Mouse (Mus musculus) lung, adult 18-20 months (tissue): ENCODE data around the gene Ccdc69.
"Not testable (repeated sequence)": the region's sequence is repeated elsewhere in the genome, so short reads cannot be mapped to it uniquely, and the experiment has no call there.

Experiments
- DNase-seq, 2 experiments: peaks; one replicate each; pipeline ENCODE4 v3.0.0; 2022; ENCODE audit warnings: mixed read lengths in 2 of 2

The Ccdc69 gene

DNA sequence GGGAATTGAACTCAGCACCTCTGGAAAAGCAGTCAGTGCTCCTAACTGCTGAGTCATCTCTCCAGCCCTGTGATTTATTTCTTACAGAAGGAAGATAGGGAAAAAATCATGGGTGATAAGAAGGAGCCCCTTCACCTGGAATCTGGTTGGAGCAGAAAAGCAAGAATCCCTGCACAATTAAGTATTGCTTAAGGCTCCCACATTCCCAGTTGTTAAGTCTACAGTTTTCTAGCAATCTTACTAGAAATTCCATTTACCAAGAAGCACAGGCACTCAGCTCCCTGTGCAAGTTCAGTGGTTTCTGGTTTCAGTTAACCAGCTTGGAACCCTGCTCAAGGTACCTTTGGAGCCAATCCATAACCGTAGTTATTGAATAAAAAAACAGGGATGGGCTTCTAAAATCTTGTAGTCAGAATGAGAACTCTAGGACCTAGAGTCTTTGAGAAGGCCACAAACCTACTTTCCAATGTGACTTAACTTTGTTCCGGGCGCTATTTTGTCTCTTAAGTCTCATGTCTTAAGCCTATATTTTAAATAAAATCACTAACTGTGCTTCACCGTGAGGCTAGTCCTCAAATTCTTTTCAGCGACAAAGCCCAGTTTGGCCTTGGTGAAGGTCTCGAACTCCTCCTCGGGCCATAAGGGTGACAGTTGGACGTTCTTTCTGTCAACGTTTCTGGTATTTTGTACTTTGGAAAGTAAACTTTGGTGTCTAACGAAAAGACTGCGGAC, 19.0 kb upstream of the Ccdc69 start:
- DNase-seq: peak in 1 of 2 experiments; percentile 16

DNA sequence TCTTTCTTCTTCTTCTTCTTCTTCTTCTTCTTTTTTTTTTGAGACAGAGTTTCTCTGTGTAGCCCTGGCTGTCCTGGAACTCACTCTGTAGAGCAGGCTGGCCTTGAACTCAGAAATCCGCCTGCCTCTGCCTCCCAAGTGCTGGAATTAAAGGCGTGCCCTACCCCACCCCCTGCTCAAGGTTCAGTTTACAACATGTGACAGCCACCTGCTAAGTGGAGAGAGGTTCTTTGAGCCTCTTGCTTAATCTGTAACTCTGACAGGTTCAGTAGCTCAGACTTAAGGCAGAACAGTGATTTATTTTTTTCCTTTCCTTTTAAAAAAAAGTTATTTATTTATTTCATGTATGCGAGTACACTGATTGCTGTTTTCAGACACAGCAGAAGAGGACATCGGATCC, 18.4 kb upstream of the Ccdc69 start:
- not testable (repeated sequence) for DNase-seq

DNA sequence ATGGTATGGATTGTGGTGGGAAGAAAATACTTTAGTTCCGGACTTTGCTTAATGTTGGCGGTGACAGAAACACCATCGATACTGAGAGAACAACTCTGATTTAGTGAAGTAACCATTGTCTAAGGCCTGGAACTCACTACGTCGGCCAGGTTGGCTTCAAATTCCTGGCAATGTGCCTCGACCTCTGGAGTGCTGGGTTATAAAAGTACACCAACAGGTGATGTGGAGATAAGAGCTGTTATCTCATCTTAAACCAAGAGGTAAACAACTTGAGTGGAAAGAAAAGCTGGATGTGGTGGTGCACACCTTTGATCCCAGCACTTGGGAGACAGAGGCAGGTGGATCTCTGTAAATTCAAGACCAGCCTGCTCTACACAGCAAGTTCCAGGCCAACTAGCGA, 15.2 kb upstream of the Ccdc69 start:
- no peak for DNase-seq

DNA sequence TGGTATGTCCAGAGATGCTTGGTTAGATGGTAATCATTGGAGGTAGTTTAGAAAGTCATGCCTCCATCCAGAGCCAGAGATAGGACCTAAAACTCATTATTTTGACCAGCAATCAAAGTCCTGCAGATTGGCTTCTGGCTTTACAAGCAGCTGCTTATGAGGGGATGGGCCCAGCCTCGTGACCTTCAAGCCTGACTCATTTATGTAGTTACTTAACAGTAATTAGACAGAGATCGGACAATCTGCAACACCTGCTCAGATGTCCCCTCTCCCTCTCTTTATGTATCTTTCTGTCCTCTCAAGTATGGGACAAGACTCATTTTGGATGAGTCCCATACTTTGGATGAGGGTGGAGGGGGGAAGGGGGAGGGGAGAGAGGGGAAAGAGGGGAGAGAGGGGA, 12.0 kb upstream of the Ccdc69 start:
- no peak for DNase-seq

DNA sequence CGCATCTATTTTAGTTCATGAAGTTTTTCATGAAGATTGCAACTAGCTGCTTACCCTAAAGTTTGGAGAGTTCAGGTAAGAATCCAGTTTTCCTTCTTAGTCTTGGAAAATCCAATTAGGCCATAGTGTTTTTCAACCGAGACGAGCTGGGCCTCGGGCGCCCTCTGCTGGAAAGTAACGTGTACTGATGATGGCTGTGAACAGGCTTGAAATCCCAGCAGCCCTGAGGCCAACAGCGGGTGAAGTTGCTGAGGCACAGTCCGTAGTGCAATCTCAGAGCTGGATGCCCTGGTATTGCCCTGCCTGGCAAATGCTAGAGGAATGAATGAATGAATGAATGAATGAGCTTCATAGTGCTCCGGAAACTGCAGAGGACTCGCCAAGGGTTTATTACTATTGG, 9.1 kb upstream of the Ccdc69 start:
- DNase-seq: peak; percentile 55 to 62

DNA sequence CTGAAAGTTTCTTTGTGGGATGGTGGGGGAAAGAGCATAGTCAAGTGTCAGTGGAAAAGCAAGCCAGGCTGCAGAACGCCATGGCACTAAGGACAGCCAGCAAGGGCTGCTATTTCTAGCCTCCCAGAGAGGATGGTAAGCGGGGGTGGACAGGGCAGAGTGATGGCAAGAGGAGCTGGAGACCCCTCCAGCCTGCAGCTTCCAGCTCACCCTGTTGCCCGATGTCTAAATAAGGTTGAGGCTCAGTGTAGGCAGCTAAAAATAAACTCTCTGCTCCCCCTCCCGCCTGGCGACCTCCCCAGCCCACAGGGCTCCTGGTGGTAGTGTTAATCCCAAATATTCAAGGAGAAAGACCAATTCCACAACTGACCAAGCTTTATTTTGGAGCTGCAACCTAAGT, 7.5 kb upstream of the Ccdc69 start:
- DNase-seq: no peak

DNA sequence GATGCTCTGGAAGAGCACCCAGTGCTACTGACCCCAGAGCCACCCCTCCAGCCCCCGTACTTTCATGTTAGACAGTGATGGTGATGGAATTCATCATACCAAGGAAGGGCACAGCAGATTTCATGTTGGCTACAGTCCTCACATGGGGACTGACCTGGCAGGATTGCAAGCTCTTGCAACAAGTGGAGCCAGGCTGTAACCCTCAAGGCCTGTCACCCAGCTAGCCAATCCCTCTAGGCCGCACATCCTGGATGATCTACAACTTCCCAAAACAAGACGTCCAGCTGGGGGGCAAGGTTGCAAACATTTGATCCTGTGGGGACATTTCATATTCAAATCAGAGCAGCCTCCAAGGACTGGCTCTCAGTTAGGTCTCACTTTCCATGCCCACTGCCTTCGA, 6.7 kb upstream of the Ccdc69 start:
- DNase-seq: peak in 1 of 2 experiments; percentile 46

DNA sequence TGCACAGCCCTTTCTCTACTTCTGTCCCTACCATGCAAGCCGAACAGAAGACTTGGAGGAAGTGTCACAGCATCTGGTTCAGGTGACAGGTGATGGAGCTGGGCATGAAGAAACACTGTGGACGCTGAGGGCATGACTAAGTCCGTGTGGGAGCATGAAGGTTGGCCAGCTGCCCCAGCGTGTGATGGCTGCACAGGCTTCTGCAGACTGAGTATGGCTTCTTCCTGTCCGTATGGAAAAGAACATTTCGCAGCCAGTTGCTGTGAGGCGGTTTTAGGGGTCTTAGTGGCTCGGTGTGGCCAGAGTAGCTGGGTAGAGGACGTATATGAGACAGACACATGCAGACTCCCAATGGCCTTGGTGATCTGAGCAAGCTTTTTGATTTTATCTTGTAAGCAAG, 3.3 kb upstream of the Ccdc69 start:
- DNase-seq: no peak

DNA sequence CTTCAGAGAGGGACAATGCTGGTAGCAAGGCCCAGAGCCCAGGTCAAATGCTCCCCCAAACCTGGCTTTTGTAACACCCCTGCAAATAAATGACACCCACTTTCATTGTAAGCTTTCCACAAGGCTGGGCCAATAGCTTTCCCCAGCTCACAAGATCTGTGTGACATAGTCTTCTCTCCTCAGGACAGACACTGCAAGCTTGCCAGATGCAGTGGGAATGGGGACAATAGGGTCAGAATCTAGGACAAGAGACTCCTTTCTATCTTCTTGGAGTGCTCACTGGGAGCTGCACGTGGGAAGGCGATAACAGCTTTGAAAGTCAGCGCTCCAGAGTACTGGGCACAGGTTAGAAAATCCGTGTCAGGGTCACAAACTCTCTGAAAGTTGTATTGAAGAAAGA, 1.2 kb upstream of the Ccdc69 start:
- DNase-seq: no peak

DNA sequence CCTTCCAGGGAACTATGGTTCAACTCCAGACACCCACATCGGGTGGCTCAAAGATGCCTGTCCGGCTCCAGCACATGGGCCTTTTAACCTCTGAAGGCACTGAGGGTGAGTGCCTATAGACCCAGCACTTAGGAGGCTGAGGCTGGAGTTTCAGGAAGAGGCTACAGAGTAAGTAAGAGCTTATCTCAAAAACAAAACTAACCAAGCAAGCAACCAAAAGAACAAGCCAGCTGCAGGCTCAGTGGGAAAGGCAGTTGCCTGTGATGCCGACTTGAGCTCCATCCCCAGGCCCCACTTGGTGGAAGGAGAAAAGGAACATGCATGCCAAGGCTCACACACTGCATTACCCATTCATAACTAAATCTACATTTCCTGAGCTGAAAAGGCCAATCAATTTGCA, 571 bp upstream of the Ccdc69 start:
- no peak for DNase-seq

DNA sequence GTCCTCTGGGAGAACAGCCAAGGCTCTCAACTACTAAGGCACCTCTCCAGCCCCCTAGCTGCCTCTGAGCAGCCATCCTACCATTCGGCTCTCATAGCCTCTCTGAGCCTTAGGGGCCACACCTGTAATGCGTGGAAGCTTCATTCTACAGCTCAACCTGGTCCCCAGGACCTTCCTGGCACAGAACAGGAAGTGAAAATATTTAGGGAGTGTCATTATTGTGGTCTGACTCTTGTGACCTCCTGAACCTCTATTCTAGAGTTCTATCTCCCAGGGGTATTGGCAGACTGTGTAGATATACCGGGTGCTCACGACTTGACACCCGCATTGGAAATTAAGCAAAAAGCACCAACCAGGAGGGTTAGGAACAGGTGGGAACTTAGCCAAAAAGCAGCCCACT, 1.7 kb downstream of the Ccdc69 start:
- DNase-seq: no peak

DNA sequence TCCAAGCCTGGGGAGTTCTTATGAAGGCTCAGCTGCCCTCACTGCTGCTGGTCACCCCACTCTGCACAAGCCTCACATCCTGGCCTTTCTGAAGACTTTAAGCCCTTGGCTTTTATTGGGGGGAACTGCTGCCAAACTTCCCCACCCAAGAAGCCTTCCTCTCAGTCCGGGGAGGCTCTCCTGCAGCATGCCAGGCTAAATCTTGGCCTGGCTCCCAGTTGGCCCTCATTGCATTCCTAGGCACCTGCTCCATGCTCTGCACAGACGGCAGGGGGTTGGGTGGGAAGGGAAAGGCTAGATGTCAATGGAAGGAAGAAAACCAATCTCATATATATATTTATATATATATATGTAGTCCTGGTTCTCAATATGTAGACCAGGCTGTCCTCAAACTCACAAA, 2.3 kb downstream of the Ccdc69 start:
- DNase-seq: peak; percentile 37 to 56

DNA sequence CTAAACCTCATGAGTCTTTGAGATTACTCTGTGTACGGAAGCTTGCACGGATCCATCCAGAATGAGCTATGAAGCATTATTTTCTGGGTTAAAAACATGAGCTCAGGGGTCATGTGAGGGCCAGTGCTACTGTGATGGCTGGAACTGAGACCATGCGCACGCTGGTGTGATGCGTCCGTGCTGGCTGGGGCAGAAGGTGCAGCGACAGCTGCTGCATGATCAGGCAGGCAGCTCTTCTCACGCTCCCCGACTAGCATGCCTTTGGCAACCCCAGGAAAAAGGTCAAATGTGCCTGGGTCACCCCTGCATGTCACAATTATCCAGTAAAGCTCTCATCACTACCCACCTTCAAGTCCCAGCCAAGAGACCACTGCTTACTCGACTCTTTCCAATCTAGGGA, 4.7 kb downstream of the Ccdc69 start:
- no peak for DNase-seq

DNA sequence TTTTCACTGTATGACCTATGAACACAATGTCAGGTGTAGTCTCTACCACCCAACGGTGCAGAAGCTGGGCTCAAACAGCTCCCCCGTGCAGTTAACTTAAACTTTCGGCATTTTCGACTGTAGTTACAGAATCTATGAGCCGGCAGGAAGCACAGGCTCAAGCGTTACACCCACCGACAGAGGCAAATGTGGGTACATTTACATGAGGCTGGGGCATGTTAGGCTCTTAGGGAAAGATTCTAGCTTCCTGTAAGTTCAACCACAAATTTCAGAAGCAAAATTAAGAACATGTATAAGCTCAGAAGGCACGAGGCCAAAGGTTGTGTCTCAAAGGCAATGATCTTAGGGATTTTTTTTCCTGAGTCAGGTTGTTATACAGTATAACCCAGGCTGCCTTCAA, 5.5 kb downstream of the Ccdc69 start:
- DNase-seq: no peak

DNA sequence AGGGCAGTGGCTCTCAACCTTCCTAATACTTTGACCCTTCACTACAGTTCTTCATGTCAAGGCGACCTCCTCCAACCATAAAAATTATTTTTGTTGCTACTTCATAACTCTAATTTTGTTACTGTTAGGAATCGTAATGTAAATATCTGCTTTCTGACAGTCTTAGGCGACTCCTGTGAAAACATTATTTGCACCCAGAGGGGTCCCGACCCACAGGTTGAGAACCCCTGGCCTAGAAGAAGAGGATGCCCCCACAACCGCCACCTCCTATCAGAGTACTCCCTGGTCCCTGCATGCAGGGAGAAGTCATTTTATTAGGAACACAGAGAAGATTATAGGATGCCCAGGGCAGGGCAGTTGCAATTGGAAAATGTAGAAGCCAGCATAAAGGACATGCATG, 6.6 kb downstream of the Ccdc69 start:
- no peak for DNase-seq

DNA sequence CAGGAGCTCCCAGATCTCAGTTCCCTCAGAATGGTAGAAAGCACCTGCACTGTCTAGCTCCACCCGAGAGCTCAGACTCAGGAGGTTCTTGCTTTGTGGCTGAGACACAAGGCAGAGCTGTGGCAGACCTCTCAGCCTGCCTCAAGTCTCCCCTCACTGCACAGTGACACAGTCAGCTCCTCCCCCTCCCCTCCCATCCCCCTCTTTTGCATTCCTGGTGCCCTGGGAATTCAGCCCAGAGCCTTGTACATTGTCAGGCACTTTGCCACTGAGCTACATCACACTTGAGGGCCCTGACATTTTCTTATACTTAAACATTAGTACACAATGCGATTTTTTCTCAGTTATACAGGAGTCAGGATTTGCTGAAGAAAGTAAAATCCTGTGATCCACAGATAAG, 8.9 kb downstream of the Ccdc69 start:
- DNase-seq: no peak

DNA sequence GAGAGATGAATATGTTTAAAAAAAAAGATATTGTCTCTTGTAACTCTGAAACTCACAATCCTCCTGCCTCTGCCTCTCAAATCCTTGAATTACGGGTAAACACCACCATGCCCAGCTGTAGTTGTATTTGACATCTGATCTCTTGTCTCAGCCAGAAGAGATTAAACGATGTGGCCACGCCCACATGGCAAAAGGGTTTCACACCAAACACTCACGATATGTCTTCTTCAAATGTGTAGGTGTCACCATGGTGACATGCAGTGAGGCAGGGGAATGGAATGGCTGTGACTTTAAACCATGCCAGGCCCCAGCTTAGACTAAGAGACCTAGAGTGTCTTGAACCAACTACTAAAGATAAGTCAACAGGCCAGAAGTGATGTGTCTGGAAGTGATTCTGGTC, 11.0 kb downstream of the Ccdc69 start:
- DNase-seq: no peak

DNA sequence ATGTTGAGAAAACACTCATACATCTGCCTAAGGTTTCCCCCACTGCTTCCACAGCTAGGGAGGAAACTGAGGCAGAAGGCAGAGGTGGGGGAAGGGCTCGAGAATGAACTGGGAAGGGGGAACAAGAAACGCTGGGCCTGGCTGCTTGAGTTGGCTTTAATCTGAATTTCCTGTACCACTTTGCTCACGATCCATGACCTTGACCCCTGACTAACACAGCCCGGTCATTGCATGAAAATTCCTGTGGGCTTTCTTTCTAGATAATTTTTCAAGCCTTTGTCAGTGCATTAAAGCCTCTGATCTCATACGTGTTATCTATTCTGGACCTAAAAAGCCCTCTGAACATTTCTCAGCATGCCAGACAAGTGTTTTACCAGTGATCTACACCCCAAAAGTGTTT, 15.1 kb downstream of the Ccdc69 start:
- no peak for DNase-seq

DNA sequence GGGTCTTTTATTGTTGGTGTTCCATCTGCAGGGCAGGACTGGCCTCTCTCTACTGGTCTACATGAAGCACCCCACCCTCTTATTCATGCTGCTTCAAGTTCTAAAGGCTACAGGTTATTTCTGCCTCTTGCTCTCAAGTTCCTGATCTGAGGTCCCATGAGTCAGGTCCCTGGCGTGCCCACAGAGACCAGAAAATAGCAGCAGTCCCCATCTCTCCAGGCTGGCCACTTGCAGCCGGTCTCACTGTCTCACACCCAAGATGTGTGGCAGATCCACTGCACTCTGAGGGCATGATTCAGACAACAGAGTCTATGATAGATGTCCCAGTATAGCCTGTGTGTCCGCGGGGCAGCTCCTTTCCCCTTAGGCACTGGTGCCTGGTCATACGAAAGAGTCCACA, 17.1 kb downstream of the Ccdc69 start:
- DNase-seq: no peak

DNA sequence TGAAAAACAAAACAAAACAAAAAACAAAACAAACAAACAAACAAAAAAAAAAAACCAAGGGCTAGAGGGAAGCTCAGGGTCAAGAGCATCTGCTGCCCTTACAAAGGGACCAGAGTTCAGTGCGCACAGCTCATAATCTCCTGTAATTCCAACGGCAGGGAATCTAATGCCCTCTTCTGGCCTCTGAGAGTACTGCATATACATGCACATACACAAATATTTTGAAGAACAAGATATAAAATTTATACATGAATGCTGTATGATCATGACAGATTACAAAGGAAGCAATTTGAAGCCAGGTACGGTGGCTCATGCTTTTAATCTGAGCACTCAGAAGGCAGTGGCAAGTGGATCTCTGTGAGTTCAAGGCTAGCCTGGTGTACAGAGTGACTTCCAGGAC, 20.4 kb downstream of the Ccdc69 start:
- no peak for DNase-seq

DNA sequence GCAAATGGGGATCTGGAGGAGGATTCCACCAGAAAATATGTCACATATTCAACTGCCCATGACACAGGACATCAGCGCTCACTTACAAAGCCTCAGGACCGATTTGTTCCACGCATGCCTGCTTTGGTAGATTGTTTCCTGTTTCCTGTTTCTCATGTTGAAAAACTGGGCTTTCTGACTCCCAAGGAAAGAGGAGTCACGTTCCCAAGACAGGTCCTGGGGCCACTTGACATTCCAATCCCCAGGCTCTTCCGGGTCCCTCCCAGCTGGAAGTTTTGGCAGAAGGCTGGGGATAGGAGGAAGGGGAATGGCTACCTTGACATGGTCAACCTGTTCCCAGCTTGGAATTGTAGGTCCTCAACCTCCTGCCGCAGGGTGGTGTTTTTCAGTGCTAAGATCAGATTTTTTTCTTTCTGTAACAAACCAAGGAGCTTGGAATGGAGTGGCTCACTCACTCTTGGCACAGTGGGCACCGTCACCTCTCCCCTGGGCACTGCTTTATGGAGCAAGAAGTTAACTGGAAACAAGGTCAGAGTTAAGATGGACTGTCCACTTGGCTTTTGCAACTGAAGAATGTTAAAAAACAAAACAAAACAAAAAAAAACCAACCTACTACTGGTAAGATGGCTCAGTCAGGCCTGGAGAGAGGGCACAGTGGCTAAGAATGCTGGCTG, 27.0 kb downstream of the Ccdc69 start:
- peak; percentile 23 to 52 for DNase-seq

DNA sequence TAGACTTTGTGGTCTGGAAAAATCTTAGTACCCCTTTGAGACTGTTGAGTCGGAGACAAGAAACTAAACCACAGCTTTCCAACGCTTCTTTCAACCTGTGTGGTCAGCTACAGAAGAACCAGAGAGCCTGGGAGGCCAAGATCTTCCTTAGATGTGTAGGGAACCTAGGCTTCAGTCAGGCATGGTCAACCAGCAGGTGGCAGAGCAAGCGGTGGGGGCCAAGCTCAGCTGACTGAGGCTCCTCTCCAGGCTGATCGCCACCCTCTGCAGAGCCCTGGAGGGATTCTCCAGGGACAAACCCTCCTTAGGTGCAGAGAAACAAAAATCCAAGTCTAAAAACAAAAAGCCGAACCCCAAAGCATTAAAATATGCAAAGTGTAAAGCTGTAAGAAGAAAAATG, 31.3 kb downstream of the Ccdc69 start:
- peak; percentile 62 to 65 for DNase-seq

DNA sequence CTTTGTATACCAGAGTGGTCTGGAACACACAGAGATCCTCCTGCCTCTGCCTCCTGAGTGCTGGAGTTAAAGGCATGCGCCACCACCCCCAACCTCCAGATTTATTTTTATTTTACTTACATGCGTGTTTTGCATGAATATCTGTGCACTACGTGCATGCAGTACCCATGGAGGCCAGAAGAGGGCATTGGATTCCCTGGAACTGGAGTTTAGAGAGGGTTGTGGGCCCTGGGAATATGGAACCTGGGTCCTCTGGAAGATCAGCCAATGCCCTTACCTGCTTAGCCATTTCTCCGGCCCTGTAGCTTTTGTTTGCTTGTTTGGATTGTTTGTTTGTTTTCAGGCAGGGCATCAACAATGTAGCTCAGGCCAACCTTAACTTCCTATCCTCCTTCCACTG, 36.6 kb downstream of the Ccdc69 start:
- no peak for DNase-seq

DNA sequence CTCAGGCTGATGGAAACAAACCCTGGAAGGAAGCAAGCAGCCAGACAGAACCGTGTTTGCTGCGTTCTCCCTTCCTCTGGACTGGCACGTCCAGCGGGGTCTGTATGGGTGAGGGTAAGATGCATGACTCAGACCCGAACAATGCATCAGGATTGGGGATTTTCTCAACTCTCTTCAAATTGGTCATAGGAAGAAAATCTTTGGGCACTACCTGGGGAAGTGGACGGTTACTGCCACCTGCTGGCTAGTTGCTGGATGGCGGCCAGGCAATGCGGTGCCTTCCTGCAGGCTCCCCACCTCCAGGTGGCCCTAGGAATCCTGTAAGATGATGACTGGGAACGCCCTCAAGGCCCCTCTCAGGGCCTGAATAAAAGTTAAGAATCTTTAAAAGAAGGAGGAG, 38.3 kb downstream of the Ccdc69 start:
- peak; percentile 79 to 83 for DNase-seq

DNA sequence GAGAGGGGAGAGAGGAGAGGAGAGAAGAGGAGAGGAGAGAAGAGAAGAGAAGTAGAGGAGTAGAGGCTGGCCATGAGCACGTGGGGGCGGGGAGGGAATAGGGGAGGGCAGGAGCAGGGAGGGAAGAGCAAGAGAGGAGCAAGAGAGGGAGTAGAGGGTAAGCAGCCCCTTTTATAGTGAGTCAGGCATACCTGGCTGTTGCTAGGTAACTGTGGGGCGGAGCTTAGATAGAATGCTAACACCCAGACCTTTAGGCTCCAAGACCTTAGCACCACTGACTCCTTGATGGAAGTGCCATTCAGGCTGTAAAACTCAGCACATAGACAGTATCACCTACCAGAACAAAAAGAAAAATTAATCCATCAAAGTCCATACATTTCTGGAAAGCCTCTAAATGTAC, 41.3 kb downstream of the Ccdc69 start:
- DNase-seq: no peak
